In genomic region chr14:4726038-4726880, GRCm38 (mm10) we compare ENCODE assay signal across 12 mouse cellular contexts. TPM values are rescaled to one million over a fixed set of nuclear protein-coding genes. Genes with fewer than 3 reads are reported as not detected.
DNase-seq lines count a peak whose midpoint lies in the region; ATAC-seq and TF ChIP-seq lines count a peak whose summit lies in the region.
"Not testable (repeated sequence)": the region's sequence is repeated elsewhere in the genome, so short reads cannot be mapped to it uniquely, and the experiment has no call there.
"Had no signal": no experiment of that assay in that cellular context is flagged by ENCODE, and none has a peak within 500 bp of the region (broad histone marks: within the 10 kb centered on the region; RNA-seq: fewer than 3 reads in every experiment).

TSS of gene Gm3252 (plus strand) at chr14:4726775.

- H3K4me3 ChIP-seq in forebrain, embryonic 11.5 days (ENCODE audit: low read depth, low read length): peak within 1 kb of the TSS; percentile 24; the same call in 1 of the 2 replicates
- peak within 1 kb of the TSS; percentile 21; the same call in 1 of the 2 replicates for H3K4me3 ChIP-seq in heart, embryonic 11.5 days (ENCODE audit: low read depth, low read length)
- peak within 1 kb of the TSS; percentile 27 for H3K4me3 ChIP-seq in hindbrain, embryonic 14.5 days (replicated peaks; ENCODE audit: low read length)
- H3K4me3 ChIP-seq in kidney, embryonic 16.5 days (ENCODE audit: low read length): peak within 1 kb of the TSS; percentile 13; the same call in 1 of the 2 replicates
- peak within 1 kb of the TSS; percentile 14 for H3K4me3 ChIP-seq in lung, embryonic 15.5 days
- H3K4me3 ChIP-seq in midbrain, postnatal 0 days (ENCODE audit: low read depth, low read length): peak within 1 kb of the TSS; percentile 28
- H3K4me3 ChIP-seq in stomach, embryonic 16.5 days (replicated peaks; ENCODE audit: low read length): peak within 1 kb of the TSS; percentile 17

- WGBS in forebrain, embryonic 11.5 days: 3% methylated on average over 5 of the region's 47 CpGs
- WGBS in heart, embryonic 11.5 days (ENCODE audit: insufficient replicate concordance): under 1% methylated on average over 8 of the region's 47 CpGs
- 4% methylated on average over 20 of the region's 47 CpGs for whole genome bisulfite sequencing in hindbrain, embryonic 14.5 days
- 4% methylated on average over 7 of the region's 47 CpGs for WGBS in kidney, embryonic 16.5 days
- WGBS in lung, embryonic 15.5 days: 2% methylated on average over 12 of the region's 47 CpGs
- 0% methylated on average over 3 of the region's 47 CpGs for WGBS in midbrain, postnatal 0 days
- 2% methylated on average over 5 of the region's 47 CpGs for WGBS in stomach, embryonic 16.5 days

- not testable (repeated sequence) for TF ChIP-seq CTCF in midbrain, postnatal 0 days (IDR thresholded peaks at IDR 0.05)

- H3K27ac ChIP-seq in forebrain, embryonic 11.5 days (ENCODE audit: low read depth, low read length); heart, embryonic 11.5 days (ENCODE audit: low read depth, low read length); hindbrain, embryonic 14.5 days; kidney, embryonic 16.5 days (ENCODE audit: low read length); lung, embryonic 15.5 days; midbrain, postnatal 0 days (ENCODE audit: low read depth, low read length); stomach, embryonic 16.5 days (ENCODE audit: low read length): not testable (repeated sequence)

- H3K9me3 ChIP-seq in forebrain, embryonic 11.5 days (ENCODE audit: control insufficient read depth, low read length); heart, embryonic 11.5 days (replicated peaks; ENCODE audit: control insufficient read depth, low read length); hindbrain, embryonic 14.5 days (ENCODE audit: control insufficient read depth, low read length); kidney, embryonic 16.5 days (ENCODE audit: low read length); lung, embryonic 15.5 days; midbrain, postnatal 0 days (ENCODE audit: low read length); stomach, embryonic 16.5 days (replicated peaks; ENCODE audit: control insufficient read depth, low read length): not testable (repeated sequence)

- ATAC-seq in forebrain, embryonic 11.5 days (replicated peaks; ENCODE audit: low FRiP score); heart, embryonic 11.5 days (replicated peaks; ENCODE audit: insufficient number of reproducible peaks, low FRiP score, low TSS enrichment); hindbrain, embryonic 14.5 days (ENCODE audit: low FRiP score); kidney, embryonic 16.5 days (ENCODE audit: low FRiP score, low TSS enrichment); lung, embryonic 15.5 days (ENCODE audit: borderline replicate concordance, extremely low read depth, low FRiP score, low TSS enrichment); midbrain, postnatal 0 days (ENCODE audit: low FRiP score); stomach, embryonic 16.5 days (ENCODE audit: insufficient read depth, low FRiP score): not testable (repeated sequence)

- not testable (repeated sequence) for H3K27me3 ChIP-seq in forebrain, embryonic 11.5 days (ENCODE audit: control insufficient read depth, insufficient read depth, low read length); heart, embryonic 11.5 days (ENCODE audit: control insufficient read depth, insufficient read depth, low read length); hindbrain, embryonic 14.5 days (ENCODE audit: control insufficient read depth, insufficient read depth, low read length); kidney, embryonic 16.5 days (ENCODE audit: insufficient read depth, low read length); lung, embryonic 15.5 days; midbrain, postnatal 0 days (ENCODE audit: insufficient read depth, low read length); stomach, embryonic 16.5 days (ENCODE audit: control insufficient read depth, insufficient read depth, low read length)

- H3K4me2 ChIP-seq in forebrain, embryonic 11.5 days (ENCODE audit: low read depth, low read length, severe bottlenecking): peak within 1 kb of the TSS; percentile 40; the same call in 1 of the 2 replicates
- H3K4me2 ChIP-seq in heart, embryonic 11.5 days: peak within 1 kb of the TSS; percentile 37
- H3K4me2 ChIP-seq in hindbrain, embryonic 14.5 days (replicated peaks): peak within 1 kb of the TSS; percentile 49
- peak within 1 kb of the TSS; percentile 43 for H3K4me2 ChIP-seq in kidney, embryonic 16.5 days (replicated peaks; ENCODE audit: low read depth, low read length)
- H3K4me2 ChIP-seq in lung, embryonic 15.5 days: peak within 1 kb of the TSS; percentile 47
- peak within 1 kb of the TSS; percentile 26; the same call in 1 of the 2 replicates for H3K4me2 ChIP-seq in midbrain, postnatal 0 days (ENCODE audit: low read depth, low read length, poor library complexity, severe bottlenecking)
- peak within 1 kb of the TSS; percentile 40; the same call in 1 of the 2 replicates for H3K4me2 ChIP-seq in stomach, embryonic 16.5 days (ENCODE audit: low read depth, low read length)

- not testable (repeated sequence) for H3K36me3 ChIP-seq in forebrain, embryonic 11.5 days (ENCODE audit: control insufficient read depth, insufficient read depth, low read length); heart, embryonic 11.5 days (ENCODE audit: control insufficient read depth, insufficient read depth, low read length); hindbrain, embryonic 14.5 days (replicated peaks; ENCODE audit: control insufficient read depth, insufficient read depth); kidney, embryonic 16.5 days (ENCODE audit: insufficient read depth, low read length); lung, embryonic 15.5 days; midbrain, postnatal 0 days (ENCODE audit: insufficient read depth, low read length); stomach, embryonic 16.5 days (ENCODE audit: control insufficient read depth, insufficient read depth, low read length)

- H3K9ac ChIP-seq in forebrain, embryonic 11.5 days (ENCODE audit: low read length); heart, embryonic 11.5 days (ENCODE audit: low read depth, low read length); kidney, embryonic 16.5 days (replicated peaks; ENCODE audit: low read length); lung, embryonic 15.5 days; midbrain, postnatal 0 days (replicated peaks; ENCODE audit: low read length, poor library complexity, severe bottlenecking); stomach, embryonic 16.5 days (ENCODE audit: low read length): not testable (repeated sequence)
- peak within 1 kb of the TSS; percentile 42 for H3K9ac ChIP-seq in hindbrain, embryonic 14.5 days

- not testable (repeated sequence) for H3K4me1 ChIP-seq in forebrain, embryonic 11.5 days (replicated peaks; ENCODE audit: control insufficient read depth, insufficient read depth, low read length); heart, embryonic 11.5 days (ENCODE audit: control insufficient read depth, insufficient read depth, low read length); hindbrain, embryonic 14.5 days (replicated peaks; ENCODE audit: control insufficient read depth, insufficient read depth, low read length); kidney, embryonic 16.5 days (ENCODE audit: insufficient read depth, low read length); lung, embryonic 15.5 days; midbrain, postnatal 0 days (ENCODE audit: insufficient read depth, low read length); stomach, embryonic 16.5 days (ENCODE audit: control insufficient read depth, insufficient read depth, low read length)

- peak; percentile 3 for DNase-seq in embryo, embryonic 10 days (ENCODE audit: low spot score)
- DNase-seq in forebrain, embryonic 11.5 days (ENCODE audit: low spot score); midbrain, postnatal 0 days (ENCODE audit: low spot score): not testable (repeated sequence)
- DNase-seq in hindbrain, embryonic 14.5 days (ENCODE audit: low spot score): peak; percentile 17

RNA-seq across cellular contexts. Expression of gene Gm3252, which starts in this region (rescaled TPM):
- 0.45 and 0.53 TPM in 2 replicates for polyA plus RNA-seq in forebrain, embryonic 11.5 days (2014; fragmentation: Nextera tagmentation; extraction: Ambion mirVana)
- polyA plus RNA-seq in heart, embryonic 11.5 days (2014; fragmentation: Nextera tagmentation; extraction: Ambion mirVana): 0.70 and 0.77 TPM in 2 replicates
- 4.3 and 4.9 TPM in 2 replicates for polyA plus RNA-seq in hindbrain, embryonic 14.5 days (2014; fragmentation: Nextera tagmentation; extraction: Ambion mirVana)
- polyA plus RNA-seq in kidney, embryonic 16.5 days (2015; fragmentation: Nextera tagmentation; extraction: Ambion mirVana): 0.31 TPM in 1 of 2 replicates, not detected in the other
- 0.07 and 0.24 TPM in 2 replicates for polyA plus RNA-seq in lung, embryonic 15.5 days (2015; fragmentation: Nextera tagmentation; extraction: Ambion mirVana)
- 1.8 and 2.3 TPM in 2 replicates for total RNA-seq in midbrain, postnatal 0 days (2014; rRNA removed)
- 4.1 and 4.9 TPM in 2 replicates for polyA plus RNA-seq in midbrain, postnatal 0 days (2015; fragmentation: Nextera tagmentation; extraction: Ambion mirVana)
- 0.12 TPM in 1 of 2 replicates, not detected in the other for polyA plus RNA-seq in stomach, embryonic 16.5 days (2015; fragmentation: Nextera tagmentation; extraction: Ambion mirVana)
- total RNA-seq: adrenal gland, adult 2 months had no signal
- polyA plus RNA-seq: erythroblast, embryonic 14.5 days; liver, embryonic 15.5 days; Patski had no signal
